Mouse (Mus musculus): Measurements from ENCODE around the gene Zfp536. TPM values are rescaled to one million over a fixed set of nuclear protein-coding genes. Genes with fewer than 3 reads are reported as not detected.

The Zfp536 gene
- polyA plus RNA-seq, 1 experiment from 2014 or later: 5.1 TPM

DNA sequence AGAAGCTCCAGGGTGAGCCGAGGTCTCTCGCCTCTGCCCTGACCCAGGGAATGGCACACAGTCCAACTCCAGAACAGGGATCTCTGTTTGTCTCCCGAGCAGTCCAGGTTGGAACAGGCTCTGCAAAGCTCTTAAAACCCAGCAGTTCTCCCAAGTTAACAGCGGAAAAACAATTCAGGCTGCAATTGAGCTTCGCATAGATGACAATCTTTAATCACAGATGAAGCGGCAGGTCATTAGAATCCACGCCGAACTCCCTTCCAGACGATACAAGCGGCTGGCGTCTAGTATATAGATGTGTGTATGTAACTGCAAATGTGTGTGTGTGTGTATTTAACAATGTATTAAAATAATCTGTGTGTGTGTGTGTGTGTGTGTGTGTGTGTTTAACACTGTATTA is 268.3 kb downstream of the Zfp536 start:
- Histone ChIP-seq H3K4me1 (replicated peaks) (no peaks in the 10 kb centered on the region), H3K9me3 (replicated peaks) (0 out of 2 replicates have a peak, but pooled peaks cover 2% of the 10 kb centered on the region), H3K27me3 (replicated peaks) (peaks cover 5% of the 10 kb centered on the region; the same call in 1 of the 2 replicates), H3K9ac (no peak overlapping the region), H3K4me2 (no peak overlapping the region), H3K36me3 (no peaks in the 10 kb centered on the region), H3K4me3 (no peak overlapping the region), H3K27ac (ENCODE audit: poor library complexity, severe bottlenecking) (no peak overlapping the region)
- 86% methylated on average over 11 of the region's 11 CpGs for WGBS
- ATAC-seq (ENCODE audit: insufficient number of reproducible peaks, low FRiP score): no peak

DNA sequence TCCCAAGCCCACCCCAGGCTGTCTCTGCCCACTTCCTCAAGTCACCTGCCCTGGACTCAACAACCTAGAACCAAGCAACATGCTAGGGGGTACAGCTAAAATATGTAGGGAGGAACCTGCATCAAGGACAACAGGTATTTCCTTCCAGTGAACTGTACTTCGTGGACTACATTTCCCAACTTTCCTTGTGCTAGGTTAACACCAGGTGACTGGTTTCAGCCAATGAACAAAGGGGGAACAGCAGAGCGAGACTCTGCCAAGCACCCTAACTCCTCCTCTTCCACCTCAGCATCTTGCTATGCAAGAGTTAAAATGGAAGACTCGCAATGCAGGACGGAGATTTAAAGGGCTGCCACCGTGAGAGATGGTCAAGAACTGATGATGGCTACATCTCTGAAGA is 274.6 kb downstream of the Zfp536 start:
- H3K27ac ChIP-seq (ENCODE audit: poor library complexity, severe bottlenecking): no peak overlapping the region
- H3K4me1 ChIP-seq (replicated peaks): no peaks in the 10 kb centered on the region
- H3K36me3 ChIP-seq: no peaks in the 10 kb centered on the region
- WGBS: 60% methylated on average over 5 of the region's 5 CpGs
- ATAC-seq (ENCODE audit: insufficient number of reproducible peaks, low FRiP score): no peak
- no peak overlapping the region for H3K9ac ChIP-seq
- no peaks in the 10 kb centered on the region for H3K27me3 ChIP-seq (replicated peaks)
- no peak overlapping the region for H3K4me2 ChIP-seq
- H3K4me3 ChIP-seq: no peak overlapping the region
- 0 out of 2 replicates have a peak, but pooled peaks cover 2% of the 10 kb centered on the region for H3K9me3 ChIP-seq (replicated peaks)

DNA sequence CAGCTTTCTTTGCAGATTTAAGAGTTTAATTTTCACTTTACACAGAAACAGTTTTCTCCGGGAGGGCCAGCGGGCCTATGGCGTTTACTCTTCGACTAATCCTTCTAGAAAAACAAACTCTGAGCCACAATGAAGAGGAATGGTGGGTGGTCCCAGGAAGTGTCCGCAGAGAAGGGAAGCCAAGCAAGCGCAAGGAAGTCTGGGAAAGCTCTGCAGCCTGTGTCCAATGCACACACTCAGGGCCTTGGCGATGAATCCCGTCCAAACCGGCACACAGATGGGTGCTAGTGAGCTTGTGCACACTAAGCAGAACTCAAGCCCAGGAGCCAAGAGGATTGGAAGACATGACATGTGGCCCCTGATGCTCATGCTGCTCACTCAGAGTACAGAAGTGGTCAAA is 276.9 kb downstream of the Zfp536 start:
- Histone ChIP-seq H3K4me3 (no peak overlapping the region), H3K27ac (ENCODE audit: poor library complexity, severe bottlenecking) (no peak overlapping the region), H3K36me3 (no peaks in the 10 kb centered on the region), H3K9me3 (replicated peaks) (0 out of 2 replicates have a peak, but pooled peaks cover 2% of the 10 kb centered on the region), H3K4me2 (no peak overlapping the region), H3K27me3 (replicated peaks) (no peaks in the 10 kb centered on the region), H3K9ac (no peak overlapping the region), H3K4me1 (replicated peaks) (no peaks in the 10 kb centered on the region)
- ATAC-seq (ENCODE audit: insufficient number of reproducible peaks, low FRiP score): no peak
- 70% methylated on average over 9 of the region's 9 CpGs for WGBS

DNA sequence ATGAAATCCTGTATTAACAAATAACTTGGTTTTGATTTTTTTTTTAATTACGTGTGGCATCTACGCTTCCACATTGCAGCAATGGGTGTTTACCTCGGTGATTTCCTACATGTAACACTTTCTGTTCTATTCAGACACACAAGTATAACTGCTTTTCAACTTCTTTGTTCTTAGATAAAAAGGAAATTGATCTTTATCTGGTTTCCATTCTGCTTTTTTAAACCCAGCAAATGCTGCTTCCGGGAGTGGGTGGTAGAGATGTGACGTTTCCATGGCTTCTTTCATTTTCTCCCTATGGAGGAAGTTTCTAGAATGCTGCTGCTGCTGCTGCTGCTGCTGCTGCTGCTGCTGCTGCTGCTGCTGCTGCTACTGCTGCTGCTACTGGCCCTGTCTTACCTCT is 283.1 kb downstream of the Zfp536 start:
- H3K27me3 ChIP-seq (replicated peaks): no peaks in the 10 kb centered on the region
- no peak overlapping the region for H3K27ac ChIP-seq (ENCODE audit: poor library complexity, severe bottlenecking)
- H3K9me3 ChIP-seq (replicated peaks): no peaks in the 10 kb centered on the region
- no peak overlapping the region for H3K9ac ChIP-seq
- no peak for ATAC-seq (ENCODE audit: insufficient number of reproducible peaks, low FRiP score)
- no peaks in the 10 kb centered on the region for H3K36me3 ChIP-seq
- WGBS: 72% methylated on average over 5 of the region's 5 CpGs
- no peak overlapping the region for H3K4me3 ChIP-seq
- H3K4me1 ChIP-seq (replicated peaks): no peaks in the 10 kb centered on the region
- H3K4me2 ChIP-seq: no peak overlapping the region

DNA sequence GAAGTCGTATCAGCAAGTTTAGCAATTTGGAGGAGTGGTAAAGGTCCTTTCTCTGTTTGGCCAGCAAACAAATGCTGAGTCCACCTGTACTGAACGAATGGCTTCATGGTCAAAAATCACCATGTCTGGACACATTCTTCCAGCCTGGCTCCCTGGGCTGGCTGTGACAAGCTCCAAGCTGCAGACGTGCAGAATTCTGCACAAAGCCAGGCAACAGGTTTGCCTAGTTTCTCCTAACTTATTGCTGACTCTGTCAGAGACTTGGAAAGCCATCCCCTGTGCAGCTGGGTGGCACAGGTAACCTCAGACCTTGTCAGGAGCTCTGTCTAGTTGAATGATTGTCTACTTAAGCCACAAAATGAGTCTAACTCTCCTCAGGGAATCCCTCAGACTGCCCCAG is 288.5 kb downstream of the Zfp536 start:
- H3K9ac ChIP-seq: no peak overlapping the region
- no peaks in the 10 kb centered on the region for H3K9me3 ChIP-seq (replicated peaks)
- WGBS: 75% methylated on average over 3 of the region's 3 CpGs
- no peak overlapping the region for H3K27ac ChIP-seq (ENCODE audit: poor library complexity, severe bottlenecking)
- H3K27me3 ChIP-seq (replicated peaks): no peaks in the 10 kb centered on the region
- H3K4me2 ChIP-seq: no peak overlapping the region
- no peak for ATAC-seq (ENCODE audit: insufficient number of reproducible peaks, low FRiP score)
- H3K4me1 ChIP-seq (replicated peaks): no peaks in the 10 kb centered on the region
- H3K4me3 ChIP-seq: no peak overlapping the region
- H3K36me3 ChIP-seq: no peaks in the 10 kb centered on the region

DNA sequence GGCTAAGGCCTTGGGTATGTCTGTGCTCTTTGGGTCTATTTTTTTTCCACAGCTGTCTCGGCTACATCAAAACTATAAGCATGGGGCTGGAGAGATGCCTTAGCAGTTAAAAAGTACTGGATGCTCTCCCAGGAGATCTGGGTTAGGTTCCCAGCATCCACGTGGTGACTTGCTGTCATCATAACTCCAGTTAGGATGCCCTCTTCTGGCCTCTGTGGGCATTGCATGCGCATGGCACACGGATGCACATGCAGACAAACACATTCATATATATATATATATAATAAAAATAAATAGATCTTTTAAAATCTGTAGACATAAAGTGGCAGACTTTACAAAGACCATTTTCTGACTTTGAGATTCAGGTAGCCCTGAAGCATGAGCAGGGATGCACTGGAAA is 290.9 kb downstream of the Zfp536 start:
- Histone ChIP-seq H3K9ac (no peak overlapping the region), H3K4me3 (no peak overlapping the region), H3K27ac (ENCODE audit: poor library complexity, severe bottlenecking) (no peak overlapping the region), H3K9me3 (replicated peaks) (no peaks in the 10 kb centered on the region), H3K4me2 (no peak overlapping the region), H3K27me3 (replicated peaks) (no peaks in the 10 kb centered on the region), H3K4me1 (replicated peaks) (no peaks in the 10 kb centered on the region), H3K36me3 (no peaks in the 10 kb centered on the region)
- 59% methylated on average over 4 of the region's 4 CpGs for WGBS
- ATAC-seq (ENCODE audit: insufficient number of reproducible peaks, low FRiP score): no peak

DNA sequence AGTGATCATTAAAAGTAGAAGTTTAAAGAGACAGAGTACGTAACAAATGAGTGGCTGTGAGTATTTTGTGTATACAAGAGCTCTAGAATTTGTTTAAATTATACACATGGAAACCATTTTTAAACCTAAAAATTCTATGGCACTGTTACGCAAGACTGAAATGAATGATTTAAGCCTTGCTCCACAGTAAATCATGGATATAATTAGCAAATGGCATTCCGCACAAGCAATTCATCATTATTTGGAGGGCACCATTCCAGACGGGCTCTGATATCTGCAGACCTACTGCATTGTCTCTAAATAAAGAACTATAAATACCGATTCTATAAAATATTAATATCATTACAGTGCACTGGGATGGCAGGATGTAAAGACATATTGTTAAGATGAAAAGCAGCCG is 292.3 kb downstream of the Zfp536 start:
- H3K36me3 ChIP-seq: no peaks in the 10 kb centered on the region
- H3K4me1 ChIP-seq (replicated peaks): no peaks in the 10 kb centered on the region
- H3K27me3 ChIP-seq (replicated peaks): no peaks in the 10 kb centered on the region
- H3K9me3 ChIP-seq (replicated peaks): no peaks in the 10 kb centered on the region
- H3K27ac ChIP-seq (ENCODE audit: poor library complexity, severe bottlenecking): no peak overlapping the region
- ATAC-seq (ENCODE audit: insufficient number of reproducible peaks, low FRiP score): no peak
- H3K9ac ChIP-seq: no peak overlapping the region
- 84% methylated on average over 6 of the region's 6 CpGs for WGBS
- H3K4me2 ChIP-seq: no peak overlapping the region
- H3K4me3 ChIP-seq: no peak overlapping the region

DNA sequence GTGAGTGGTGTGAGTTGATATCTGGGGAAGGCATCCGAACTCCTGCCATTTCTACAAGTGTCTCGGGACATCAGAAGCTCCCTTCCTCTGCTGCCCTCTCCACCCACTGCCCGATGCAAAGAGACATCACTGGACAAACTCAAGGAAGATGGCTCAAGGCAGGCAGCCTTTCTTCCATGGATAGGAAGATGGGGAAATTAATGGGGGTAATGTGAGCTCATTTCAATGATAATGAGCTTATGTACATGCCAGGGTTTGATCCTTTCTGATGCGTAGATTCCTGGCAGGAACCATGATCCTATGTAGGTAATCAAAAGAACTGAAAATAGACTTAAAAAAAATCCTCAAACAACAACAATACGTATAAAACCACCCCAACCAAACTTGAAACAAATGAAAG is 296.1 kb downstream of the Zfp536 start:
- Histone ChIP-seq H3K9ac (no peak overlapping the region), H3K4me3 (no peak overlapping the region), H3K4me1 (replicated peaks) (no peaks in the 10 kb centered on the region), H3K27ac (ENCODE audit: poor library complexity, severe bottlenecking) (no peak overlapping the region), H3K9me3 (replicated peaks) (no peaks in the 10 kb centered on the region), H3K36me3 (no peaks in the 10 kb centered on the region), H3K27me3 (replicated peaks) (no peaks in the 10 kb centered on the region), H3K4me2 (no peak overlapping the region)
- 76% methylated on average over 5 of the region's 5 CpGs for WGBS
- no peak for ATAC-seq (ENCODE audit: insufficient number of reproducible peaks, low FRiP score)

DNA sequence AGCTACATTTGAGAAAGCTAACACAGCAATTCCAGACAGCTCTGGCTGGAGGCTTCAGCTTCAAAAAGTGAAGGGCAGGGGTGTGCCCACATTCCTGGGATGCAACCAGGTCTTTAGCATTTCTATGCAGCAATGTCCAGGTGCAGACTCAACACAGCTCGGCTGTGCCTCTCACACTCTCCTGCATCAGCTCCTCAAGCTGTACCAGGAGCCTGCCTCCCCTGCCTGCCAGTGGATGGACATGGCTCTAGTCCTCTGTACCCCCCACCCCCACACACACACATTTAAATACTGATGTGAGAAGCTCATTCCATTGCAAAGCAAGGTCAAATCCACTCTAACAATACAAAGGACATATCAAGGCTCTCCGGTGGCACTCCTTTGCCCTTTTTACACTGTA is 298.0 kb downstream of the Zfp536 start:
- Histone ChIP-seq H3K36me3 (no peaks in the 10 kb centered on the region), H3K4me3 (no peak overlapping the region), H3K27me3 (replicated peaks) (no peaks in the 10 kb centered on the region), H3K27ac (ENCODE audit: poor library complexity, severe bottlenecking) (no peak overlapping the region), H3K9me3 (replicated peaks) (no peaks in the 10 kb centered on the region), H3K4me2 (no peak overlapping the region), H3K4me1 (replicated peaks) (no peaks in the 10 kb centered on the region), H3K9ac (no peak overlapping the region)
- 68% methylated on average over 2 of the region's 2 CpGs for WGBS
- ATAC-seq (ENCODE audit: insufficient number of reproducible peaks, low FRiP score): no peak

DNA sequence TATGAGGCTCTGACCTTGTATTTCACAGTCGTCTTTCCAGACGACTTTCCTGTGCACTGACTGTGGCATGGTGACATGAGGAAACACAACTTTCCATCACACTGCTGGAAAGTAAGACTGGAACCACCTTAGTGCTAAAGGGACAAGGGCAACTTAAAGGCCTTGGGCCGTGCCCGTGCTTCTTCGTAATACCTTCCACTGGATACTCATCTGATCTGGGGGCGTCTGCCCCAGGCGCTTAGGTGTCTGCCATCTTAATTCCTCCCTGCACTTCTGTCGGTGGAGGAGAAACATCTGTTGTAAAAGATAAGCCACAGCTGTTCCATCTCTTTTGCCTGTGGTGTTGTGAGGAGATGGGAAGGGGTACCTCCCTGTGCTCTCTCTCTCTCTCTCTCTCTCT is 299.2 kb downstream of the Zfp536 start:
- no peak for ATAC-seq (ENCODE audit: insufficient number of reproducible peaks, low FRiP score)
- WGBS: 51% methylated on average over 8 of the region's 8 CpGs

DNA sequence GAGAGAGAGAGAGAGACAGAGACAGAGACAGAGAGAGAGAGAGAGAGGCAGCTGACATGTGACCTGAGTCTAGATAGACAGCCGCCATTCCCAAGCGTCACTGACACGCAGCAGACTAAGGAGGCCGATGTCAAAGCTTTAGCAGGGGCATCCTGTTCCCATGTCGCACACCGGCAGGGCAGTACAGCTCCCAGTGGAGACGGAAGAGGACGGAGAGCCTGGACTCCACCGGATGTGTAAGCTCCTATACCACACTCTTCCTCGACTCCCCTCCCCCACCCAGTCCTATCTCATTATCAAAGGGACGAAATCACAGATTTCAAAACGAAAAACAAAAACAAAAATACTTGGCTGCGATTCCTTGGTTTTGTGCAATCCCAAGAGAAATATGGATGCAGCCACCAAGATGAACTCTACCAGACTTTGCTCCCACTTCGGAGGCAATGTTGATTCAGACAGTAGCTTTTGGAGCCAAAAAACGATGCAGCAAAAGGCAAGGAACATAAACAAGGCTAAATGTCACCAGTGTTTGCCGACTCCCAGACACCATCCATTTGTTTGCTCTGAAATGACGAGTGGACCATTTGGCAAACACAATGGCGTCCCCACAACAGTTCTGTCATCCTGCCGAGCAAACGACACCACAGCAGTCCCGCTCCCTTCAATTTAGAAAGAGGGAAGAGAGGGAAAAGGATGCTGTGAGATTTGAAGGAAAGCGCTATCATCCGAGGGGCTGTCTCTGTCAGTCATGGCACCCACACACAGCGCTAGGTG is 299.9 kb downstream of the Zfp536 start:
- H3K4me3 ChIP-seq: no peak overlapping the region
- no peak overlapping the region for H3K27ac ChIP-seq (ENCODE audit: poor library complexity, severe bottlenecking)
- no peaks in the 10 kb centered on the region for H3K27me3 ChIP-seq (replicated peaks)
- ATAC-seq (ENCODE audit: insufficient number of reproducible peaks, low FRiP score): no peak
- 55% methylated on average over 24 of the region's 24 CpGs for WGBS
- no peaks in the 10 kb centered on the region for H3K4me1 ChIP-seq (replicated peaks)
- no peak overlapping the region for H3K4me2 ChIP-seq
- H3K9ac ChIP-seq: no peak overlapping the region
- no peaks in the 10 kb centered on the region for H3K9me3 ChIP-seq (replicated peaks)
- no peaks in the 10 kb centered on the region for H3K36me3 ChIP-seq

More for the DNA sequence above, 299.2 kb downstream of the Zfp536 start:
- Histone ChIP-seq H3K36me3 (no peaks in the 10 kb centered on the region), H3K9me3 (replicated peaks) (no peaks in the 10 kb centered on the region), H3K9ac (no peak overlapping the region), H3K27ac (ENCODE audit: poor library complexity, severe bottlenecking) (no peak overlapping the region), H3K27me3 (replicated peaks) (no peaks in the 10 kb centered on the region), H3K4me2 (no peak overlapping the region), H3K4me1 (replicated peaks) (no peaks in the 10 kb centered on the region), H3K4me3 (no peak overlapping the region)

DNA sequence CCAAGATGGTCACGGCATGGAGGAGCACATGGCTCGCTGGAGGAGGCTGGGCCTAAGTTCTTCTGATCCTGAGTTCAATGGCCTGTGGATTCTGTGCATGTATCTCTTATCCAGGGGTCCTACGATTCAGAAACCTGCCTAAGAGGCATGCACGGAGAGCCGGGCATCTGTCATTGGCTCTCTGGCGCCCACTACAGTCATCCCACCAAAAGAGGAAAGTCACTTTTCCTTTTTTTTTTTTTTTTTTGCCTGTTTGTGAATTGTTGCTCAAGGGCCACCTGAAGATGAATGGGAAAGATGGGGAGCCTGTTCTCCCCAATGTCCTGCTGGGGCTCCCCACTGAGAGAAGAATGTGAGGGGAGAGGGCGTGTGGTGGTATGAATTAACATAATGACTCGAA is 301.7 kb downstream of the Zfp536 start:
- H3K27ac ChIP-seq (ENCODE audit: poor library complexity, severe bottlenecking): no peak overlapping the region
- no peak for ATAC-seq (ENCODE audit: insufficient number of reproducible peaks, low FRiP score)
- WGBS: 51% methylated on average over 8 of the region's 8 CpGs

More for the DNA sequence above, 301.7 kb downstream of the Zfp536 start:
- H3K27me3 ChIP-seq (replicated peaks): no peaks in the 10 kb centered on the region
- H3K4me3 ChIP-seq: no peak overlapping the region
- H3K4me2 ChIP-seq: no peak overlapping the region
- H3K36me3 ChIP-seq: no peaks in the 10 kb centered on the region
- H3K9ac ChIP-seq: no peak overlapping the region
- H3K9me3 ChIP-seq (replicated peaks): no peaks in the 10 kb centered on the region
- H3K4me1 ChIP-seq (replicated peaks): 0 out of 2 replicates have a peak, but pooled peaks cover under 1% of the 10 kb centered on the region

Measured in heart, embryonic 12.5 days (tissue).